Mouse (Mus musculus) stomach, embryonic 16.5 days (tissue): ENCODE measurements around the gene Morn5. TPM values are rescaled to one million over a fixed set of nuclear protein-coding genes. Genes with fewer than 3 reads are reported as not detected.
A peak's percentile ranks its signal among the peaks of the same experiment; 100 is the strongest.

ENCODE experiments used
- ATAC-seq: fragments of 200-750 bp; cut with Nextera tagmentation; 2 replicates; pipeline ENCODE4 v1.8.0; 2017; ENCODE audit warnings: moderate number of reproducible peaks, moderate TSS enrichment; ENCODE audit not compliant: insufficient read depth, low FRiP score
- H3K27ac ChIP-seq: fragments of 300-500 bp; sonication (generic); 2 replicates; pipeline ENCODE4 v1.5.1; 2014; ENCODE audit warnings: low read length
- H3K27me3 ChIP-seq: fragments of 300-500 bp; sonication (generic); 2 replicates; pipeline ENCODE4 v1.6.1; 2014; ENCODE audit warnings: low read length, control low read depth, mixed read lengths; ENCODE audit not compliant: control insufficient read depth, insufficient read depth
- H3K36me3 ChIP-seq: fragments of 300-500 bp; sonication (generic); 2 replicates; pipeline ENCODE4 v1.6.1; 2014; ENCODE audit warnings: low read length; ENCODE audit not compliant: control insufficient read depth, insufficient read depth
- H3K4me1 ChIP-seq: fragments of 300-500 bp; sonication (generic); 2 replicates; pipeline ENCODE4 v1.6.1; 2014; ENCODE audit warnings: low read length, control low read depth, mixed read lengths; ENCODE audit not compliant: control insufficient read depth, insufficient read depth
- H3K4me2 ChIP-seq: fragments of 300-500 bp; sonication (generic); 2 replicates; pipeline ENCODE4 v1.6.1; 2014; ENCODE audit warnings: low read depth, low read length, mixed read lengths
- H3K4me3 ChIP-seq: fragments of 300-500 bp; sonication (generic); replicated peaks from 2 replicates; pipeline ENCODE4 v1.5.1; 2014; ENCODE audit warnings: mild to moderate bottlenecking, low read length
- H3K9ac ChIP-seq: fragments of 300-500 bp; sonication (generic); 2 replicates; pipeline ENCODE4 v1.6.1; 2014; ENCODE audit warnings: low read length
- H3K9me3 ChIP-seq: fragments of 300-500 bp; sonication (generic); replicated peaks from 2 replicates; pipeline ENCODE4 v1.6.1; 2016; ENCODE audit warnings: low read length, control low read depth; ENCODE audit not compliant: control insufficient read depth
- WGBS: fragments of 180-500 bp; shearing (Covaris S2); extraction: QIAGEN DNeasy Blood & Tissue Kit; methylation state at CpG from one replicate; pipeline ENCODE4 v1.1.7; 2014; 5-methylcytosine and 5-hydroxymethylcytosine counted together
- polyA plus RNA-seq: library from polyadenylated mRNA; unstranded; fragments of >200 nt; fragmentation: Nextera tagmentation; extraction: Ambion mirVana; gene quantifications from 2 replicates; pipeline ENCODE4 v1.2.1, GENCODE M21; 2015

Morn5 gene
- polyA plus RNA-seq, 1 experiment from 2014 or later = 0.19 TPM

DNA sequence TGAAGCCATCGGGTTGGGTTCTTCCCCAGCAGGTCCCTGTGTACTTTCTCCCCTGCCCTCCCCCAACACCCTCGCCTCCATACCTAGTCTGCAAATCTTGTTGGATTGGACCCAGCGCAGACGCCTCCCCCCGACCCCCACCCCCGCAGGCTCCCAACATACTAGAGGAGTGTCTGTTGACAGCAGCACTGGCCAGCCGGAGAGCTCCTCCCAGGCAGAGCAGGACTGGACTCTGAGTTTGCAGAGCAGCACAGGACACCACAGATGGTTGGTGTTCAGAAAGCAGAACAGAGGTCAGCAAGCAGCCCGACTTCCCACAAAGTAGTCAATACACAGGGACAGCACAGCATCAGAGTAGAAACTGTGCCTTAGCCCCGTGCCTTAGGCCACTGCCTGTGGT lies 32.2 kb downstream of the Morn5 start:
- Histone ChIP-seq H3K9ac (no peak overlapping the region), H3K9me3 (no peaks in the 10 kb centered on the region), H3K36me3 (no peaks in the 10 kb centered on the region), H3K27me3 (no peaks in the 10 kb centered on the region), H3K4me1 (peaks cover 7% of the 10 kb centered on the region), H3K27ac (no peak overlapping the region), H3K4me2 (no peak overlapping the region), H3K4me3 (no peak overlapping the region)
- ATAC-seq = peak; percentile 62; the same call in 1 of the 2 replicates
- 12% methylated on average over 9 of the region's 9 CpGs for WGBS

DNA sequence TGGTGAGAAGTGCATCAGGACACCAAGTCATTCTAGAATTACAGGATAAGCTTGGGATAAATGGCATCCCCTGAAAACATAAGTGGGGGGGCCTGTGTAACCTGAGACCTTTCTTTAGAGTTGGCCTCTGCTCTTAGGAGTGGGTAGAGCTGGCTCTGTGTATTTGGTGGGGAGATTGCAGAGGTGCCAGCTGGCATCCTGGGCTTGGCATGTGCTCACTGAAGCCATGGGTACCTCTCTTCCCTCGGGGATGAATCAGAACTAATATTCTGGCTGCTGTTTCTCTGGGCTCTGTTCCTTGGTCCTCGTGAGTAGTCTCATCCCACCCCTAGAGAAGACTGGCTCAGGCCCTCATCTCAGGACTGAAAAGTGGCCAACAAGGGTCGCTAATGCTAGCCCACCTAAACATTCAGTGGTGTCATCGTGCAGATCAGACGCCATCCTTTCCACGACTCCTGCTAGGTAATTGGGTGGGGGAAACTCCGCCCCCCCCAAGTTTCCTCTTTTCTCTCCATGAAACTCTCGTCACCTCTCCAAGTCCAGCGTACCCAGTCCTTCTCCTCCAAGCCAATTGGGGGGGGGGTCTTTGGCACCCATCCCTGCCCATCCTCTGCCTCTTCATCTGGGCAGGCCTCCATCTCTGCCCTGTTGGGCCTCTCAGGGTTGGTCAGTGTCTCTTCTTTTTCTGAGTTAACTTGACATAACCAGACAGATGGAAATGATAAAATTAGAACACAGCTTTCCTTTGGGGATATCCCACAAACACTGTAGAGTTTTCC lies 33.7 kb downstream of the Morn5 start:
- Histone ChIP-seq H3K4me3 (no peak overlapping the region), H3K4me2 (no peak overlapping the region), H3K4me1 (no peaks in the 10 kb centered on the region), H3K36me3 (no peaks in the 10 kb centered on the region), H3K9me3 (no peaks in the 10 kb centered on the region), H3K9ac (no peak overlapping the region), H3K27me3 (peaks cover 8% of the 10 kb centered on the region), H3K27ac (no peak overlapping the region)
- no peak for ATAC-seq
- WGBS = 80% methylated on average over 9 of the region's 9 CpGs

DNA sequence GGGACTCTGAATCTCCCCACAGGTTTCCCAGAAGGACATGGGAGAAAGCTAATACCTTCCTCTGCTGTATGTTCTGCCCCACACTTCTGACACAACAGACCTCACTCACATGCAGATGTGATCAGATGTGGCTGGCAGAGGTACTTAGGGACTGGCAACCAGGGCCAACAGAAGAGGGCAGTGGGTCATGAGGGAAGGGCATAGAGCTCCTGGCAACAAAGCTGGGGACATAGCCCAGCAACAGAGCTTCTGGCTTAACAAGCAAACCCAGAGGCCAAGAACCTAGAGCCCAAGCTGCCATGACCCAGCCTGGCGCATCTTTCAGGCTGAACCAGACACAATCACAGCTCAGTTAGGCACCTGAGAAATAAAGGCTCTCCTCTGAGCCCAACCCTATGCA lies 35.8 kb downstream of the Morn5 start:
- H3K9me3 ChIP-seq = no peaks in the 10 kb centered on the region
- WGBS = 89% methylated on average over 1 of the region's 1 CpGs
- ATAC-seq = no peak

GRCm38 (mm10) chr2:36089190-36089589 lies 39.9 kb downstream of the Morn5 start:
- H3K4me3 ChIP-seq = no peak overlapping the region
- H3K4me1 ChIP-seq = peaks cover 7% of the 10 kb centered on the region; the same call in 1 of the 2 replicates
- H3K4me2 ChIP-seq = no peak overlapping the region
- H3K27ac ChIP-seq = no peak overlapping the region
- H3K36me3 ChIP-seq = no peaks in the 10 kb centered on the region
- H3K9me3 ChIP-seq = no peaks in the 10 kb centered on the region
- peaks cover 65% of the 10 kb centered on the region for H3K27me3 ChIP-seq
- 46% methylated on average over 3 of the region's 3 CpGs for WGBS
- no peak overlapping the region for H3K9ac ChIP-seq
- ATAC-seq = no peak

More for the DNA sequence above, 35.8 kb downstream of the Morn5 start:
- Histone ChIP-seq H3K9ac (no peak overlapping the region), H3K4me2 (no peak overlapping the region), H3K4me3 (no peak overlapping the region), H3K27ac (no peak overlapping the region), H3K4me1 (no peaks in the 10 kb centered on the region), H3K27me3 (peaks cover 24% of the 10 kb centered on the region), H3K36me3 (no peaks in the 10 kb centered on the region)

GRCm38 (mm10) chr2:36090853-36091741 lies 41.8 kb downstream of the Morn5 start:
- 3% methylated on average over 70 of the region's 70 CpGs for WGBS
- Histone ChIP-seq H3K9ac (peak overlapping the region; percentile 46; the same call in 1 of the 2 replicates), H3K9me3 (no peaks in the 10 kb centered on the region), H3K4me1 (peaks cover 7% of the 10 kb centered on the region; the same call in 1 of the 2 replicates), H3K4me2 (peak overlapping the region; percentile 82), H3K4me3 (peak overlapping the region; percentile 49), H3K36me3 (no peaks in the 10 kb centered on the region), H3K27me3 (peaks cover 84% of the 10 kb centered on the region), H3K27ac (no peak overlapping the region)
- ATAC-seq = peak; percentile 72; the same call in 1 of the 2 replicates

- Histone ChIP-seq H3K9ac (no peak overlapping the region), H3K36me3 (no peaks in the 10 kb centered on the region), H3K9me3 (no peaks in the 10 kb centered on the region), H3K4me1 (peaks cover 7% of the 10 kb centered on the region; the same call in 1 of the 2 replicates), H3K27me3 (peaks cover 94% of the 10 kb centered on the region), H3K27ac (no peak overlapping the region), H3K4me3 (no peak overlapping the region), H3K4me2 (no peak overlapping the region)
- no peak for ATAC-seq
- 16% methylated on average over 4 of the region's 4 CpGs for WGBS
These were observed 43.5 kb downstream of the Morn5 start for GRCm38 (mm10) chr2:36092748-36093147.

- H3K27me3 ChIP-seq = peaks cover 94% of the 10 kb centered on the region
- no peak overlapping the region for H3K4me3 ChIP-seq
- H3K9ac ChIP-seq = no peak overlapping the region
- no peak for ATAC-seq
- WGBS = 29% methylated on average over 7 of the region's 7 CpGs
- no peak overlapping the region for H3K27ac ChIP-seq
- peaks cover 7% of the 10 kb centered on the region; the same call in 1 of the 2 replicates for H3K4me1 ChIP-seq
- H3K9me3 ChIP-seq = no peaks in the 10 kb centered on the region
- no peak overlapping the region for H3K4me2 ChIP-seq
- H3K36me3 ChIP-seq = no peaks in the 10 kb centered on the region
These were observed 44.0 kb downstream of the Morn5 start for GRCm38 (mm10) chr2:36093301-36093700.

- no peak overlapping the region for H3K27ac ChIP-seq
- H3K4me3 ChIP-seq = no peak overlapping the region
- ATAC-seq = no peak
- WGBS = 4% methylated on average over 31 of the region's 31 CpGs
- peaks cover 7% of the 10 kb centered on the region; the same call in 1 of the 2 replicates for H3K4me1 ChIP-seq
- no peak overlapping the region for H3K9ac ChIP-seq
- no peak overlapping the region for H3K4me2 ChIP-seq
- H3K36me3 ChIP-seq = no peaks in the 10 kb centered on the region
- H3K27me3 ChIP-seq = peaks cover 96% of the 10 kb centered on the region
- no peaks in the 10 kb centered on the region for H3K9me3 ChIP-seq
These were observed 44.7 kb downstream of the Morn5 start for GRCm38 (mm10) chr2:36093914-36094475.
